Mouse (Mus musculus) lung, embryonic 16.5 days (tissue): ENCODE results near the gene Polg. TPM values are rescaled to one million over a fixed set of nuclear protein-coding genes. Genes with fewer than 3 reads are reported as not detected.

Experiments
- ATAC-seq: fragments of 200-750 bp; cut with Nextera tagmentation; 2 replicates; pipeline ENCODE4 v1.8.0; 2017; ENCODE audit warnings: low read depth, mild to moderate bottlenecking, moderate library complexity
- H3K27ac ChIP-seq: fragments of 300-500 bp; sonication (generic); 2 replicates; pipeline ENCODE4 v1.5.1; 2014; ENCODE audit warnings: mild to moderate bottlenecking, control low read depth, low read length
- H3K27me3 ChIP-seq: fragments of 300-500 bp; sonication (generic); 2 replicates; pipeline ENCODE4 v1.6.1; 2014; ENCODE audit warnings: low read depth, low read length, mixed read lengths; ENCODE audit not compliant: control insufficient read depth, insufficient read depth
- H3K36me3 ChIP-seq: fragments of 300-500 bp; sonication (generic); 2 replicates; pipeline ENCODE4 v1.6.1; 2014; ENCODE audit warnings: low read length; ENCODE audit not compliant: control insufficient read depth, insufficient read depth
- H3K4me1 ChIP-seq: fragments of 300-500 bp; sonication (generic); replicated peaks from 2 replicates; pipeline ENCODE4 v1.6.1; 2014; ENCODE audit warnings: low read length, mixed read lengths; ENCODE audit not compliant: control insufficient read depth, insufficient read depth
- H3K4me2 ChIP-seq: fragments of 300-500 bp; sonication (generic); 2 replicates; pipeline ENCODE4 v1.6.1; 2014; ENCODE audit warnings: low read depth, low read length, control low read depth
- H3K4me3 ChIP-seq: fragments of 300-500 bp; sonication (generic); 2 replicates; pipeline ENCODE4 v1.5.1; 2014; ENCODE audit warnings: mild to moderate bottlenecking, low read length, control low read depth
- H3K9ac ChIP-seq: fragments of 300-500 bp; sonication (generic); 2 replicates; pipeline ENCODE4 v1.6.1; 2014; ENCODE audit warnings: low read length, control low read depth
- H3K9me3 ChIP-seq: fragments of 300-500 bp; sonication (generic); 2 replicates; pipeline ENCODE4 v1.6.1; 2016; ENCODE audit warnings: low read length; ENCODE audit not compliant: control insufficient read depth
- WGBS: fragments of 180-500 bp; shearing (Covaris S2); extraction: QIAGEN DNeasy Blood & Tissue Kit; methylation state at CpG from one replicate; pipeline ENCODE4 v1.1.7; 2014; 5-methylcytosine and 5-hydroxymethylcytosine counted together
- polyA plus RNA-seq: library from polyadenylated mRNA; unstranded; fragments of >200 nt; fragmentation: Nextera tagmentation; extraction: Ambion mirVana; gene quantifications from 2 replicates; pipeline ENCODE4 v1.2.1, GENCODE M21; 2015

Gene Polg
- polyA plus RNA-seq, 1 experiment from 2014 or later = 41.7 TPM

GRCm38 (mm10) chr7:79447048-79447447 lies 19.1 kb downstream of the Polg start:
- WGBS = 84% methylated on average over 2 of the region's 2 CpGs
- H3K36me3 ChIP-seq = peaks cover 47% of the 10 kb centered on the region

GRCm38 (mm10) chr7:79440035-79440434 lies 26.1 kb downstream of the Polg start:
- Histone ChIP-seq H3K4me1 (no peaks in the 10 kb centered on the region), H3K4me2 (no peak overlapping the region), H3K4me3 (no peak overlapping the region), H3K9me3 (no peaks in the 10 kb centered on the region), H3K27ac (no peak overlapping the region), H3K36me3 (peaks cover 15% of the 10 kb centered on the region), H3K27me3 (no peaks in the 10 kb centered on the region), H3K9ac (no peak overlapping the region)
- ATAC-seq = no peak
- 75% methylated on average over 2 of the region's 2 CpGs for WGBS

More at GRCm38 (mm10) chr7:79447048-79447447, 19.1 kb downstream of the Polg start:
- Histone ChIP-seq H3K9me3 (no peaks in the 10 kb centered on the region), H3K4me1 (no peaks in the 10 kb centered on the region), H3K27ac (no peak overlapping the region), H3K9ac (no peak overlapping the region), H3K27me3 (no peaks in the 10 kb centered on the region), H3K4me2 (no peak overlapping the region), H3K4me3 (no peak overlapping the region)
- ATAC-seq = no peak

GRCm38 (mm10) chr7:79428243-79428642 lies 37.9 kb downstream of the Polg start:
- no peak overlapping the region for H3K4me2 ChIP-seq
- H3K36me3 ChIP-seq = 0 out of 2 replicates have a peak, but pooled peaks cover 2% of the 10 kb centered on the region
- 58% methylated on average over 5 of the region's 5 CpGs for WGBS
- no peak for ATAC-seq
- no peaks in the 10 kb centered on the region for H3K27me3 ChIP-seq
- no peak overlapping the region for H3K4me3 ChIP-seq
- H3K27ac ChIP-seq = no peak overlapping the region
- H3K4me1 ChIP-seq = no peaks in the 10 kb centered on the region
- H3K9ac ChIP-seq = no peak overlapping the region
- H3K9me3 ChIP-seq = no peaks in the 10 kb centered on the region

- Histone ChIP-seq H3K4me1 (no peaks in the 10 kb centered on the region), H3K36me3 (0 out of 2 replicates have a peak, but pooled peaks cover 2% of the 10 kb centered on the region), H3K27me3 (no peaks in the 10 kb centered on the region), H3K9me3 (no peaks in the 10 kb centered on the region), H3K4me3 (no peak overlapping the region), H3K27ac (no peak overlapping the region), H3K9ac (no peak overlapping the region), H3K4me2 (no peak overlapping the region)
- WGBS = 83% methylated on average over 10 of the region's 10 CpGs
- ATAC-seq = no peak
Observed at GRCm38 (mm10) chr7:79425804-79426203, 40.4 kb downstream of the Polg start.

- Histone ChIP-seq H3K27me3 (no peaks in the 10 kb centered on the region), H3K4me1 (no peaks in the 10 kb centered on the region), H3K27ac (no peak overlapping the region), H3K4me3 (no peak overlapping the region), H3K9ac (no peak overlapping the region), H3K4me2 (no peak overlapping the region), H3K9me3 (no peaks in the 10 kb centered on the region), H3K36me3 (0 out of 2 replicates have a peak, but pooled peaks cover 2% of the 10 kb centered on the region)
- WGBS = 91% methylated on average over 10 of the region's 10 CpGs
- no peak for ATAC-seq
Observed at GRCm38 (mm10) chr7:79422876-79423275, 43.3 kb downstream of the Polg start.

- Histone ChIP-seq H3K36me3 (0 out of 2 replicates have a peak, but pooled peaks cover 2% of the 10 kb centered on the region), H3K4me2 (no peak overlapping the region), H3K4me3 (no peak overlapping the region), H3K27me3 (no peaks in the 10 kb centered on the region), H3K27ac (no peak overlapping the region), H3K9me3 (no peaks in the 10 kb centered on the region), H3K9ac (no peak overlapping the region), H3K4me1 (no peaks in the 10 kb centered on the region)
- no peak for ATAC-seq
- WGBS = 86% methylated on average over 7 of the region's 7 CpGs
Observed at GRCm38 (mm10) chr7:79419950-79420349, 46.2 kb downstream of the Polg start.

GRCm38 (mm10) chr7:79414449-79415375 lies 51.5 kb downstream of the Polg start:
- WGBS = 79% methylated on average over 18 of the region's 18 CpGs
- Histone ChIP-seq H3K9ac (no peak overlapping the region), H3K4me3 (no peak overlapping the region), H3K36me3 (peaks cover 4% of the 10 kb centered on the region; the same call in 1 of the 2 replicates), H3K4me2 (no peak overlapping the region), H3K4me1 (no peaks in the 10 kb centered on the region), H3K9me3 (no peaks in the 10 kb centered on the region), H3K27me3 (no peaks in the 10 kb centered on the region), H3K27ac (no peak overlapping the region)
- ATAC-seq = no peak

GRCm38 (mm10) chr7:79400296-79400695 lies 65.9 kb downstream of the Polg start:
- no peak for ATAC-seq
- H3K27me3 ChIP-seq = no peaks in the 10 kb centered on the region
- H3K27ac ChIP-seq = no peak overlapping the region
- H3K4me1 ChIP-seq = no peaks in the 10 kb centered on the region
- no peak overlapping the region for H3K4me3 ChIP-seq
- no peaks in the 10 kb centered on the region; the same call in 1 of the 2 replicates for H3K36me3 ChIP-seq
- 81% methylated on average over 3 of the region's 3 CpGs for WGBS
- H3K9me3 ChIP-seq = no peaks in the 10 kb centered on the region
- no peak overlapping the region for H3K9ac ChIP-seq
- no peak overlapping the region for H3K4me2 ChIP-seq

- H3K27me3 ChIP-seq = no peaks in the 10 kb centered on the region
- no peak overlapping the region for H3K4me3 ChIP-seq
- WGBS = 61% methylated on average over 12 of the region's 12 CpGs
- H3K9me3 ChIP-seq = no peaks in the 10 kb centered on the region
- H3K4me2 ChIP-seq = no peak overlapping the region
- ATAC-seq = no peak
- no peak overlapping the region for H3K9ac ChIP-seq
- no peak overlapping the region for H3K27ac ChIP-seq
- no peaks in the 10 kb centered on the region for H3K36me3 ChIP-seq
- H3K4me1 ChIP-seq = no peaks in the 10 kb centered on the region
Observed at GRCm38 (mm10) chr7:79398971-79399370, 67.2 kb downstream of the Polg start.
